Mouse (Mus musculus) adrenal gland, postnatal 25 days (tissue): ENCODE measurements around the gene Zfp655. TPM values are rescaled to one million over a fixed set of nuclear protein-coding genes. Genes with fewer than 3 reads are reported as not detected.
"Not testable (repeated sequence)": the region's sequence is repeated elsewhere in the genome, so short reads cannot be mapped to it uniquely, and the experiment has no call there.

Source experiments
- DNase-seq: peaks from one replicate; pipeline ENCODE4 v3.0.0; 2021; ENCODE audit warnings: mixed read lengths
- total RNA-seq: library from RNA; stranded (reverse); gene quantifications from 2 replicates; pipeline ENCODE4 v1.2.3, GENCODE M21; 2021

Zfp655 gene
- total RNA-seq, 1 experiment from 2014 or later = 67.4 TPM

GRCm38 (mm10) chr5:145222840-145223239 lies 8.7 kb upstream of the Zfp655 start:
- peak; percentile 28 for DNase-seq

DNA sequence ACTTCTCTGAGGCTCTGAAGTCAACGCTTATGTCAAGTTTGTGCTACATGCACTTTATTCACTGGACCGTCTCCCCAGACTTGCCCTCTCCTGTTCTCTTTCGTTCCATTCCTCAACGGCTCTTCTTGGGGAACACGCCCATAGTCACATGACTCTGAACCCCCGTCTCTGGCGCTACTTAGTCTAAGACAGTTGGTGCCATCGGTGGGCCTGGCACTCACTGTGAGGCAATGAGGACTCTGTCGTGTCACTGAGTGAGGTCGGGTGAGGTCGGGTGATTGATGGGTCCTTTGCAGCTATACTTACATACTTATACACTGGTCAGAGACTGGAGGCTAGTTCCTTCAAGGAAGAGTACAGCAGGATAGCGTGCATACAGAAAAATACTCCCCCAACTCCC lies 8.1 kb upstream of the Zfp655 start:
- no peak for DNase-seq

DNA sequence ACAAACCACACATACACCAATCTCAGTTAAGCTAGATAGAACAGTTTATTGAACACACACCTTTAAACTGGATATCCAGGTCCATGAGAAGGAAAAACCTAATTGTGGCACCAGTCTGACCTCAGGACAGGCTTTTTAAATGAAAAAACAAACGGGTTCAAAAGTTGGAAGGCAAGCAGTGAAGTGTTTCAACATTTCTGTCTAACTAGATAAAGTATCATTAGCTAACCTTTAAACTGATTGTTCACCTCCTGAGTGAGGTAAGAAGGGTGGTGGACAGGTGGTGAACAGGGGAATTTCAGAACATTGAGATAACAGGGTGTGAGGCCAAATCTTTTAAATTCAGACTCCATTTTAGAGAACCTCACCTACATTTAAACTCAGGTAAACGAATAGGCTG lies 5.1 kb upstream of the Zfp655 start:
- DNase-seq = no peak

DNA sequence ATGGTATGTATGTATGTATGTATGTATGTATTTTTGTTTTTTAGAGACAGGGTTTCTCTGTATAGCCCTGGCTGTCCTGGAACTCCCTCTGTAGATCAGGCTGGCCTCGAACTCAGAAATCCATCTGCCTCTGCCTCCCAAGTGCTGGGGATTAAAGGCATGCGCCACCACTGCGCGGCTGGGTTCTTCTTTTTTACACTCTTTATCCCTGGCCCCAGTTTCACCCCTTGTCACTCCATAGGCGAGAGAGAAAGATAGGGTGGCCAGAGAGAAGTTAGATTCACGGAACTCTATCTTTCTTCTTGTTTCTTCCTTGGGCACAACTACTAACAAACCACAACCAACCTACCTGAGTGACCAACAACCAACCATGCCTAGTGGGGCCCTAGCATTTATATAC lies 2.2 kb upstream of the Zfp655 start:
- DNase-seq = not testable (repeated sequence)

DNA sequence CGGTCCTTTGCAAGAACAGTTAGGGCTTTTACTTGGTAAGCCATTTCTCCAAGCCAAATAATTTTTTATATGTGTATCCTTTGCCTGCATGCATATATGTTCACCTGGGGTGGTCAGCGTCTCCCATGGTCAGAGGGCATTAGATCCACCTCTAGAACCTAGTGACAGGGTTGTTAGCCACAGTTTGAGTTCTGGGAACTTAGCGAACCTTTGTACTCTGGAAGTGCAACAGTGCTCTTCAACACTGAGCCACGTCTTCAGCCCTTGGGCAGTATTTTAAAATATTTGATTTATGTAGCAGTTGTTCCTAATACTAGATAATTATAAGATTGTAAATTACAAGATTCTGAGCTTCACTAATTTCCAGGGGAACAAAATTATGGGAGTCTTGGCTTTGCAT lies 874 bp upstream of the Zfp655 start:
- no peak for DNase-seq

DNA sequence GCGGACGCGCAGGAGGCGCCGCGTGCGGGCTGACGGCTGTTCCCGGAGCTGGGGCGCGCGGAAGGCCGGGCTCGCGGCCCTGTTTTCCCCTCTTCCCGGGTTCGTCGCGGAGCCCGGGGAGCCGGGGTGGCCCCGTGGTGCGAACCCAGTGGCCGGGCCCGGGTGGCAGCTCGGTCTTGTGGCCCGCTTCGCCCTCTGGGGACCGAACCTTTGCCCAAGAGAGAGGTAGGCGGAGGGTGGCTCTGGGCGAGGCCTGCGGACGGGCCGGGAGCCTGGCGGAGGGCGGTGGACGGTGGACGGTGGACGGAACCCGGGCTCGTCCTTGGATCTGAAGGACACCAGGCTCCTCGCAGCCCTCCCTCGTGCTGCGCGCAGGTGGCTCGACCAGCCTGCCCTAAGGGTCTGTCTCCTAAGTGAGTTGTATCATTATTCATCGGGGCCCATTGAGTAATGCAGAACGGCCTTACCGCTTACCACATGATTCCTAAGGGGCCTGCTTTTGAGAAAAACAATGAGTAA lies 437 bp downstream of the Zfp655 start:
- DNase-seq = peak; percentile 51

DNA sequence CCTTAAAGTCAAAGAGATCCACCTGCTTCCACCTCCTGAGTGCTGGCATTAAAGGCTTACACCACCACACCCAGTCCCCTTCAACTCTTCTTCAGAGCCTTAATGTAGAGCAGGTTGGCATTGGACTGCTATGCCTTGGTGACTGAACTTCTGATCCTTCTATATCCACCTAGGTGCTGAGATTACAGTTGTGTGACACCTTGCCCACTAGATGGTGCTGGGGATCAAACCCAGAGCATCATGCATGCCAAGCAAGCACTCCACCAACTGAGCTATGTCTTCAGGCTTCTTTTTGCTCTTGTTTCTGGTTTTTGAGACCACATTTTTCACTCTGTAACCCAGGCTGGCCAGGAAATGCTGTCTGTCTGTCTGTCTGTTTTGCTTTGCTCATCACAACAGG lies 3.1 kb downstream of the Zfp655 start:
- no peak for DNase-seq

- DNase-seq = no peak
These were observed 18.0 kb downstream of the Zfp655 start for GRCm38 (mm10) chr5:145249520-145249919.

DNA sequence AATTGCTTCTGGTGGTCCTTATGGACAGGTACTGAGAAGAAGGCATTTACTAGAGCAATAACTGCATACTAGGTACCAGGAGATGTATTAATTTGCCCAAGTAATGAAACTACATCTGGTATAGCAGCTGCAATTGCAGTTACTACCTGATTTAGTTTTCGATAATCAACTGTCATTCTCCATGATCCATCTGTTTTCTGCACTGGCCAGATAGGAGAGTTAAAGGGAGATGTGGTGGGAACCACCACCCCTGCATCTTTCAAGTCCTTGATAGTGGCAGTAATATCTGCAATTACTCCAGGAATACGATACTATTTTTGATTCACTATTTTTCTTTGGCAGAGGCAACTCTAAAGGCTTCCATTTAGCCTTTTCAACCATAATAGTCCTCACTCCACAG lies 42.1 kb downstream of the Zfp655 start:
- not testable (repeated sequence) for DNase-seq

DNA sequence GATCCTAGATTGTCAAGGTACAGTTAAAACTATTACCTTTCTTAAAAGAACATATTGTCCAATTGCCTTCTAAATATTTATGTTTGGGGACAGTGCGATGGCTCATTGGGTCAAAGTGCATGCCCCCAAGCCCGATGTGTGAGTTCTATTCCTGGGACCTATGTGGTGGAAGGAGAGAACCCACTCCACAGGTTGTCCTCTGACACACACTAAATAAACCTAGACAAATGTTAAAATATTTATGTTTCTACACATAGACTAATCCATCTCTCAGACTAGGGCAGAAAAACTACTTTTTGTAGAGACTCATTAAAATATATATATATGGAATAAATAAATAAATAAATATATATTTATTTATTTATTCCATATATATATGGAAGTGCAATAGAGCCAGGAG lies 48.4 kb downstream of the Zfp655 start:
- DNase-seq = no peak

- DNase-seq = peak; percentile 92
These were observed 49.0 kb downstream of the Zfp655 start, which contains the start of gene Zscan25 for GRCm38 (mm10) chr5:145280371-145281143. TSS of gene Zscan25 (plus strand) at chr5:145280500.

GRCm38 (mm10) chr5:145288382-145288781 lies 56.9 kb downstream of the Zfp655 start:
- no peak for DNase-seq

- DNase-seq = no peak
These were observed 59.2 kb downstream of the Zfp655 start for GRCm38 (mm10) chr5:145290697-145291096.

DNA sequence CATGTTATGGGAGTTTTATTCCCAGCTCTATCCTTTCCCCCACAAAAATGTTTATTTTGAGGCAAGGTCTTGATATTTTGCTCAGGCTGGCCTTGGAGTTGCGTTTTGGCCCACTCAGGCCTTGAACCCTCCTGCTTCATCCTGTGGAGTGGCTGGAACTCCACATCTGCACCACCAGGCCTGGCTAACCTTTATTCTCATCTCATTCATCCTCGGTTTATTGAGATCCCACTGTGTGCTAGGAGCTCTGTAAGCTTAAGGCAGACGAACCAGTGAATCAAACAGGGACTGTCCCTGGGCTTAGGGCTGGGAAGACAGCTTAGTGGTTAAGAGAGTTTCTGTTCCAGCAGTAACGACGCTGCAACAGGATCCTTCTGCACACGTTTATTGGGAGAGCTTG lies 60.9 kb downstream of the Zfp655 start:
- no peak for DNase-seq

Other genes starting within 250 kb of the Zfp655 start
- gene Gm4871, start 199.0 kb upstream of the Zfp655 start, total RNA-seq = not detected in 2 replicates
- gene 1700018F24Rik, start 188.7 kb upstream of the Zfp655 start, total RNA-seq = not detected in 2 replicates
- 110 and 126 TPM in 2 replicates for gene Arpc1a, start 147.9 kb upstream of the Zfp655 start, total RNA-seq
- gene Kpna7, start 147.7 kb upstream of the Zfp655 start, total RNA-seq = not detected in 2 replicates
- 243 and 311 TPM in 2 replicates for gene Arpc1b, start 117.5 kb upstream of the Zfp655 start, total RNA-seq
- gene Pdap1, start 91.5 kb upstream of the Zfp655 start, total RNA-seq = 91.0 and 131 TPM in 2 replicates
- gene Bud31, start 91.4 kb upstream of the Zfp655 start, total RNA-seq = 113 and 115 TPM in 2 replicates
- 35.1 and 38.5 TPM in 2 replicates for gene Ptcd1, start 64.6 kb upstream of the Zfp655 start, total RNA-seq
- gene Cpsf4, start 64.5 kb upstream of the Zfp655 start, total RNA-seq = 22.9 and 23.2 TPM in 2 replicates
- 437 and 448 TPM in 2 replicates for gene Atp5j2, start 39.7 kb upstream of the Zfp655 start, total RNA-seq
- gene Zkscan14, start 29.8 kb upstream of the Zfp655 start, total RNA-seq = 9.3 and 13.3 TPM in 2 replicates
- 11.1 and 12.9 TPM in 2 replicates for gene Zkscan5, start 27.2 kb upstream of the Zfp655 start, total RNA-seq
- 18.0 and 19.2 TPM in 2 replicates for gene Zscan25, start 48.8 kb downstream of the Zfp655 start, total RNA-seq
- gene Cyp3a57, start 113.6 kb downstream of the Zfp655 start, total RNA-seq = 0.27 TPM in 1 of 2 replicates, not detected in the other
- not detected in 2 replicates for gene Cyp3a16, start 238.0 kb downstream of the Zfp655 start, total RNA-seq